Mouse (Mus musculus) brown adipose tissue, adult 24 weeks (tissue): ENCODE data around the gene Scap. TPM values are rescaled to one million over a fixed set of nuclear protein-coding genes. Genes with fewer than 3 reads are reported as not detected.

Source experiments
- polyA plus RNA-seq: library from polyadenylated mRNA; stranded (reverse); fragments of >200 nt; gene quantifications from 2 replicates; pipeline ENCODE4 v1.2.4, GENCODE M21; 2012; ENCODE audit not compliant: missing spikeins, insufficient read depth, insufficient read length

Gene Scap
- polyA plus RNA-seq, 1 experiment = 18.7 TPM

Other genes with a start within 250 kb of the Scap start
- gene Smarcc1, start 215.6 kb upstream of the Scap start, polyA plus RNA-seq = 11.5 and 18.0 TPM in 2 replicates
- gene Dhx30, start 215.5 kb upstream of the Scap start, polyA plus RNA-seq = 32.4 and 35.7 TPM in 2 replicates
- gene Cspg5, start 89.5 kb upstream of the Scap start, polyA plus RNA-seq = 0.92 and 1.1 TPM in 2 replicates
- gene Elp6, start 28.1 kb upstream of the Scap start, polyA plus RNA-seq = 4.9 and 6.4 TPM in 2 replicates
- gene Ptpn23, start 74.9 kb downstream of the Scap start, polyA plus RNA-seq = 5.9 and 7.8 TPM in 2 replicates
- not detected in 2 replicates for gene Ngp, start 86.5 kb downstream of the Scap start, polyA plus RNA-seq
- 5.5 and 6.3 TPM in 2 replicates for gene Klhl18, start 143.4 kb downstream of the Scap start, polyA plus RNA-seq
- gene Kif9, start 143.7 kb downstream of the Scap start, polyA plus RNA-seq = 0.40 and 0.54 TPM in 2 replicates
- gene Setd2, start 199.3 kb downstream of the Scap start, polyA plus RNA-seq = 16.3 and 31.6 TPM in 2 replicates